Mouse (Mus musculus) hematopoietic stem cell, adult 5-6 weeks (primary cell): Measurements from ENCODE around the gene Gm4767. TPM values are rescaled to one million over a fixed set of nuclear protein-coding genes. Genes with fewer than 3 reads are reported as not detected.
"Not testable (repeated sequence)": the region's sequence is repeated elsewhere in the genome, so short reads cannot be mapped to it uniquely, and the experiment has no call there.

Source experiments
- ATAC-seq, 2 experiments: fragments of 125-278 bp in 1 of 2; replicated peaks in 1 of 2; 2 replicates each; pipeline ENCODE4 v1.8.0; 2016 to 2017; ENCODE audit warnings: inconsistent platforms in 2 of 2, mild to moderate bottlenecking in 2 of 2, moderate number of reproducible peaks in 2 of 2, low read depth in 1 of 2, moderate TSS enrichment in 1 of 2; ENCODE audit not compliant: low FRiP score in 2 of 2, poor library complexity in 2 of 2, severe bottlenecking in 2 of 2, insufficient read depth in 1 of 2, low TSS enrichment in 1 of 2
- total RNA-seq: library from RNA; stranded (forward); fragments of 172-1452, 232-1000 nt; gene quantifications from 2 replicates; pipeline ENCODE4 v1.2.3, GENCODE M21; 2017

Gm4767 gene
- 2.4 TPM in 1 of 2 replicates, not detected in the other for total RNA-seq

- ATAC-seq: not testable (repeated sequence)
These were observed at the start of gene Gm4767 for GRCm38 (mm10) chr10:81811899-81812298. TSS of gene Gm4767 (plus strand) at chr10:81812186.

GRCm38 (mm10) chr10:81770506-81771403 lies 41.2 kb upstream of the Gm4767 start, which contains the start of gene Gm3055:
TSS of gene Gm3055 (minus strand) at chr10:81771161.
- peak; percentile 56 to 75; a peak in 2 of 4 replicates for ATAC-seq

- not testable (repeated sequence) for ATAC-seq
These were observed 40.6 kb upstream of the Gm4767 start for GRCm38 (mm10) chr10:81771404-81771777.

- ATAC-seq: not testable (repeated sequence)
These were observed 34.2 kb downstream of the Gm4767 start for GRCm38 (mm10) chr10:81846219-81846618.

- peak; percentile 100 for ATAC-seq
These were observed 51.7 kb downstream of the Gm4767 start, which contains the start of gene Gm32687 for GRCm38 (mm10) chr10:81863409-81864407. TSS of gene Gm32687 (plus strand) at chr10:81863934.

Other genes with a start within 250 kb of the Gm4767 start
- gene Tle2, start 237.6 kb upstream of the Gm4767 start, total RNA-seq: 11.2 and 11.8 TPM in 2 replicates
- 22.9 and 47.4 TPM in 2 replicates for gene Tle6, start 211.1 kb upstream of the Gm4767 start, total RNA-seq
- gene BC025920, start 205.9 kb upstream of the Gm4767 start, total RNA-seq: 2.9 and 3.5 TPM in 2 replicates
- 2.8 and 3.1 TPM in 2 replicates for gene Sirt6, start 184.4 kb upstream of the Gm4767 start, total RNA-seq
- 3.5 and 8.1 TPM in 2 replicates for gene Ankrd24, start 183.6 kb upstream of the Gm4767 start, total RNA-seq
- 5.6 and 9.9 TPM in 2 replicates for gene Gm10778, start 163.1 kb upstream of the Gm4767 start, total RNA-seq
- 15.7 and 22.4 TPM in 2 replicates for gene Zfp433, start 107.4 kb upstream of the Gm4767 start, total RNA-seq
- gene Gm3055, start 41.0 kb upstream of the Gm4767 start, total RNA-seq: 0.30 and 5.7 TPM in 2 replicates
- 3.4 and 12.8 TPM in 2 replicates for gene Gm32687, start 51.7 kb downstream of the Gm4767 start, total RNA-seq
- 0.94 and 1.7 TPM in 2 replicates for gene Zfp781, start 118.3 kb downstream of the Gm4767 start, total RNA-seq
- gene Zfp873, start 235.9 kb downstream of the Gm4767 start, total RNA-seq: 13.7 and 14.7 TPM in 2 replicates